Mouse (Mus musculus): Measurements from ENCODE around the gene Oxld1.

GRCm38 (mm10) chr11:120498891-120499290 lies 41.0 kb upstream of the Oxld1 start:
- TF ChIP-seq CTCF (IDR thresholded peaks at IDR 0.05; ENCODE audit: low read depth, low read length) (no peak), POLR2A (IDR thresholded peaks at IDR 0.05; ENCODE audit: borderline replicate concordance, low read depth, low read length) (no peak)
